Mouse (Mus musculus): ENCODE data around the gene Cptp. TPM values are rescaled to one million over a fixed set of nuclear protein-coding genes. Genes with fewer than 3 reads are reported as not detected.

Gene Cptp
- total RNA-seq (2021): 10 to 100 TPM; 29.6 to 30.8 TPM

DNA sequence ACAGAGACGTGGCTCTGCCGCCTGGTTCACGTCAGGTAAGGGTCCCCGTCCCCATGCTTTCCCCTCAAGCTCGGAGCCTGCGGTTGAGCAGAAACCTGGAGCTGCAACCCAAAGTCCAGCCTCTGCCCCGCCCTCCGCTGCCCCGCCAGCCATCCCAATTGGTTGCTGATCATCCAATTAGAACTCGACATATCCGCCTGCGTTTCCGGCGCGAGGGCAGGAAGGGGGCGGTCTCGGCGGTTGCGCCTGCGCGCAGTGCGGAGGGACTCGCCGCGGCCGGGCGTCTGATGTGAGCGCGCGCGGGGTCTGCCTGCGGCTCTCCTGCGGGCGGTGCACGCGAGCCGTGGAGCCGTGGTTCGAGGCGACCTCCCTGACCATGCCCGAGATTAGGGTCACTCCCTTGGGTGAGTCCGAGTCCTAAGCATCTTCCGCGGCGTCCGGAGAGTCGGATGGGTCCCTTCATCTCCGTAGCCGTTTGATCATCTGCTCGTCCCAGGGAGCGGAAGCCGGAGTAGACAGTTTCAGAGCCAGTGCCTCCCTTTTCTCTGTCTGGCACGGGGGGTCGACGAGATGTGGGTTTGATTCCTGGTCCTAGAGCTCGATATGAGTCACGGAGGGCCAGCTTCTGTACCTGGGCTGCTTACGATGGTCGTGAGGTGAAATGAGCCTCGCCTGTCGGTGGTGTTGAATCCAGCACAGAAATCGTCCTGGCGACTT, at the start of gene Cptp, which contains the start of gene Ints11:
Cptp (minus strand) TSS at position 124 of the 717 bp plus-strand sequence.
Ints11 (plus strand) TSS at position 230 of the 717 bp plus-strand sequence.
- DNase-seq (ENCODE audit: extremely low spot score in 1 of 2, low spot score in 2 of 2): peak; percentile 95 to 98
- intact Hi-C loops (cut with DNase I): no loop called here

DNA sequence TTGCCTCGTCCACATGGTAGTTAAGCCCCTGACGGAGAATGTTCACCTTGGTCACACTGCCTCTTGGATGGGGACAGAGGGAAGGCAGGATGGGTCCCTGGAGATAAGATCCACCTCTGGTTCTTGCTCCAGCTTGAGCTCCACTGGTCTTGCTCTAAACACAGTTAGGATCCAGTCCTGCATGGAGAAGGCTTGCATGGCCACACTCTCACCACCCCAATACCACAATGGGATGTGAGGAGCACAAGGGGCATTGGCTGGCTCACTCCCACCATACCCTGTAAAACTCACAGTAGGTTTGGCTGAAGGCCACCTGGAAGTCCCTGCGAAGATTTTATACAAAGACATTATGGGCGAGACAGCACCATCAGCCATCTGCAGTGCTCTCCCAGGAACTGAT, 39.5 kb upstream of the Cptp start:
- intact Hi-C loops (cut with DNase I): no loop called here
- DNase-seq (ENCODE audit: extremely low spot score in 1 of 2, low spot score in 2 of 2): peak in 1 of 2 experiments; percentile 17

GRCm38 (mm10) chr4:155908281-155908680, 39.0 kb upstream of the Cptp start:
- peak; percentile 1 to 25 for DNase-seq (ENCODE audit: extremely low spot score in 1 of 2, low spot score in 2 of 2)
- intact Hi-C loops (cut with DNase I): no loop called here

GRCm38 (mm10) chr4:155907003-155907402, 37.8 kb upstream of the Cptp start:
- DNase-seq (ENCODE audit: extremely low spot score in 1 of 2, low spot score in 2 of 2): peak in 1 of 2 experiments; percentile 23
- intact Hi-C loops (cut with DNase I): no loop called here

DNA sequence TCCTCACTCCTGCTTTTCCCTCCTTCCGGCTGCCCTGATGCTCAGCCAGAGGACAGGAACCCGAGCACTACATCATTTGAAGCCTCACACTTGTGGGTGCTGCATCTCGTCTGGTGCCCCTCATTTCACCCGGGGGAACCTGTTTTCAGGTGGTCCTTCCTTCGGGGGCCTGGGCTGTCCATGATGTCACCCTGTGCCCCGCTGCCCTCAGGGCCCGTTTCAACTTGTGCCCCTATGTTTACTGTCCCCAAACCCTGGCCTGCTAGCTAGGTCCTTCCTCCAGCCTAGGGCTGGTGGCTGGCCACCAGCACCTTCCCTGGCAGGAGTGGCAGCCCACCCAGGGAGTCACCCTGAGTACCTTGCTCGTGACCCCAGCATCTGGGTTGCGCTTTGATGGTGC, 36.9 kb upstream of the Cptp start:
- DNase-seq (ENCODE audit: extremely low spot score in 1 of 2, low spot score in 2 of 2): peak in 1 of 2 experiments; percentile 20
- intact Hi-C loops (cut with DNase I): no loop called here

DNA sequence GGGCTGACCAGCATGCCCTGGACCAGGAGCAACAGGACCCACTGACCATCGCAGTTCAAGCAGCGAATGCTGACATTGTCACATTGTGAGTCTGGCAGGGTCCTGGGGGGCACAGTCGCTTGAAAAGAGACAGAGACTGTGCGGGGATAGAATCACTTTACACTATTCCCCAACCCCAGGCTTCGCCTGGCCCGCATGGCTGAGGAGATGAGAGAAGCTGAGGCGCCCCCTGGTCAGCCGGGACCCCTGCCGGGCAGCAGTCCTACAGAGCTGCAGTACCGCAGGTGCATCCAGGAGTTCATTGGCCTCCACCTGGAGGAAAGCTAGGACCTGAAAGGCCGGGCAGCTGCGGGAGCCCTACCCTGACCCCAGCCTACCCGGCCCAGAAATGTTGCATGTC, 36.4 kb upstream of the Cptp start:
- peak in 1 of 2 experiments; percentile 24 for DNase-seq (ENCODE audit: extremely low spot score in 1 of 2, low spot score in 2 of 2)
- intact Hi-C loops (cut with DNase I): no loop called here

DNA sequence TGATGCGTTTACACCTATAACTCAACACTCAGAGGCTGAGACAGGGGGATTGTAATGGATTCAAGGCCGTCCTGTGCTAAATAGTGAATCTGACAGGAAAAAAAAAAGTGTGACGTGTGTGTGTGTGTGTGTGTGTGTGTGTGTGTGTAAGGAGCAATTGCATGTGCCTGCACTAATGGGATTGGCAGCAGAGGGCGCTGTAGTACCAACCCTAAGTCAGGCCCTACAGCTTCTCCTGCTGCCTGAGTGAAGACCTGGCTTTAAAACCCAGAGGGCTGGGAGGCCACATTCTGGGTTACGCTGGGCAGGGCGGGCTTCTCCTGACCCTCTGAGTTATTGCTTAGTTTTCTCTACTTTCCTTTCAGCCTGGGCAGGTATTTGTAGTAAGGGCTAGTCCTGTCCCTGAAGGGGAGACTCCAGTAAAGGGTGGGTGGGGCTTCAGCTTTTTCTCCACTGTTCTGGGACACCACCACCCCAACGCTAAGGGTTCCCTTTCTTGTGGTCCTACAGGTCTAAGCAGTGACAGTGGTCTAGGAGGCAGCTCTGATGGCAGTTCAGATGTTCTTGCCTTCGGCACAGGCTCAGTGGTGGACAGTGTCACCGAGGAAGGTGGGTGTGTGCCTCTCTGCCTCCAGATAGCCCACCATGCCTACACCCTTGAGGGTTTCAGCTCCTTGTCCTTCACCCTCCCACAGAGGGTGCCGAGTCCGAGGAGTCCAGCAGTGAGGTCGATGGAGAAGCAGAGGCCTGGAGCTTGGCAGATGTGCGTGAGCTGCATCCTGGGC, 35.3 kb upstream of the Cptp start:
- intact Hi-C loops (cut with DNase I): no loop called here
- DNase-seq (ENCODE audit: extremely low spot score in 1 of 2, low spot score in 2 of 2): peak in 1 of 2 experiments; percentile 71

DNA sequence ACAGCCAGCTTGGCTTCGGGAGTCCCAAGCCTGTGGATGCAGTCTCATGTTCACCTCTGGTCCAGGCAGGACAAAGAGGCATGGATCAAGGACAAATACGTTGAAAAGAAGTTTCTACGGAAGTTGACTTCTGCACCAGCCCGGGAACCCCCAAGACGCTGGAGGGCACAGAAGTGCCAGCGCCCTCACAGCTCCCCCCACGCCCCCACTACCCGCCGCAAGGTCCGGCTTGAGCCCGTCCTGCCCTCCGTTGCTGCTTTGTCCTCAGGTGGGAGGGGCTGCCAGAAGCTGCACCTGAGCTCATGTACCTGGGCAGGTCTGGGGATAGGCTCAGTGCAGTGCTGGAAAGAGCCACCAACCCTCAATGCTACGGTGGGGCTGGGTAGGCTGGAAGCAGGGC, 34.0 kb upstream of the Cptp start:
- peak in 1 of 2 experiments; percentile 34 for DNase-seq (ENCODE audit: extremely low spot score in 1 of 2, low spot score in 2 of 2)
- intact Hi-C loops (cut with DNase I): loop anchor here (2.0 kb wide), 1 partner anchor 40 kb away; the partner anchor contains the start of gene Ube2j2

DNA sequence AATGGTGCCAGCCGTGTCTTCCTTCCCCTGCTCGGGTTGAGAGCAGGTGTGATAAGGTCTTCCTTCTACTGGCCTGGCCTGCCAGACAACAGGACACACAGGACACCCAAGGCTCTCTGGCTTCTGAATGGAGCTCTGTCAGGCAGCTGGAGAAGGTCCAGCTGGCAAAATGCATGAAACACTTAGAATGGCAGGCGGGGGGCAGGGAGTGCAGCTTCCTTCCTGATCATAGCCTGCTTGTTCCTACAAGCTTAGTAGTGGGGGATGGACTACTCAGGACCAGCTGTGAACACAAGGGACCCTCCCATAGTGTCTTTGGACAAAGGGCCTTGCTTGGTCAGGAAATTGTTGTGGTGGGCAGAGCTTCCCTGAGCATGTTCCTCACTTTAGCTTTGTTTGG, 32.0 kb upstream of the Cptp start:
- DNase-seq (ENCODE audit: extremely low spot score in 1 of 2, low spot score in 2 of 2): peak in 1 of 2 experiments; percentile 82
- intact Hi-C loops (cut with DNase I): no loop called here

GRCm38 (mm10) chr4:155899355-155899754, 30.1 kb upstream of the Cptp start:
- intact Hi-C loops (cut with DNase I): no loop called here
- no peak for DNase-seq (ENCODE audit: extremely low spot score in 1 of 2, low spot score in 2 of 2)

- intact Hi-C loops (cut with DNase I): no loop called here
- no peak for DNase-seq (ENCODE audit: extremely low spot score in 1 of 2, low spot score in 2 of 2)
Measured at GRCm38 (mm10) chr4:155898318-155898717, 29.1 kb upstream of the Cptp start.

DNA sequence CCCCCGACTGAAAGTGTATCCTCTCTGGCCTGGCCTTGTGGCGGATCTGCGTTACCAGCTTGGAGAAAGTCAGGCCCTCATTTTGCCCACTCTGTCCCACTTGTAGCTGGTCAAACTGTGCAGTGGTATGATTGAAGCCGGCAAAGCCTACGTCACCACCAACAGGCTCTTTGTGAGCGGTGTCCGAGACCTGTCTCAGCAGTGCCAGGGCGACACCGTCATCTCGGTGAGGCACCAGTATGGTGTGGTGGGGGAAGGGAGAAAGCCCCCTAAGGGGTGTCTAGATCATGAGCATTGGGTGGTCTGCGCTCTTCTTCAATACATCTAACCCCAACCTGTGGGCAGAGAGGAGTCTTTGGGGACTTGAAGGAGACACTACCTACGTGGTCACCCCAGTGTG, 27.2 kb upstream of the Cptp start:
- intact Hi-C loops (cut with DNase I): no loop called here
- DNase-seq (ENCODE audit: extremely low spot score in 1 of 2, low spot score in 2 of 2): no peak

- no peak for DNase-seq (ENCODE audit: extremely low spot score in 1 of 2, low spot score in 2 of 2)
- intact Hi-C loops (cut with DNase I): no loop called here
Measured at GRCm38 (mm10) chr4:155895826-155896225, 26.6 kb upstream of the Cptp start.

GRCm38 (mm10) chr4:155895216-155895615, 26.0 kb upstream of the Cptp start:
- intact Hi-C loops (cut with DNase I): no loop called here
- DNase-seq (ENCODE audit: extremely low spot score in 1 of 2, low spot score in 2 of 2): peak; percentile 84 to 89

GRCm38 (mm10) chr4:155894311-155894881, 25.2 kb upstream of the Cptp start:
- intact Hi-C loops (cut with DNase I): no loop called here
- peak; percentile 67 to 88 for DNase-seq (ENCODE audit: extremely low spot score in 1 of 2, low spot score in 2 of 2)

GRCm38 (mm10) chr4:155893212-155893690, 24.0 kb upstream of the Cptp start:
- no peak for DNase-seq (ENCODE audit: extremely low spot score in 1 of 2, low spot score in 2 of 2)
- intact Hi-C loops (cut with DNase I): no loop called here

DNA sequence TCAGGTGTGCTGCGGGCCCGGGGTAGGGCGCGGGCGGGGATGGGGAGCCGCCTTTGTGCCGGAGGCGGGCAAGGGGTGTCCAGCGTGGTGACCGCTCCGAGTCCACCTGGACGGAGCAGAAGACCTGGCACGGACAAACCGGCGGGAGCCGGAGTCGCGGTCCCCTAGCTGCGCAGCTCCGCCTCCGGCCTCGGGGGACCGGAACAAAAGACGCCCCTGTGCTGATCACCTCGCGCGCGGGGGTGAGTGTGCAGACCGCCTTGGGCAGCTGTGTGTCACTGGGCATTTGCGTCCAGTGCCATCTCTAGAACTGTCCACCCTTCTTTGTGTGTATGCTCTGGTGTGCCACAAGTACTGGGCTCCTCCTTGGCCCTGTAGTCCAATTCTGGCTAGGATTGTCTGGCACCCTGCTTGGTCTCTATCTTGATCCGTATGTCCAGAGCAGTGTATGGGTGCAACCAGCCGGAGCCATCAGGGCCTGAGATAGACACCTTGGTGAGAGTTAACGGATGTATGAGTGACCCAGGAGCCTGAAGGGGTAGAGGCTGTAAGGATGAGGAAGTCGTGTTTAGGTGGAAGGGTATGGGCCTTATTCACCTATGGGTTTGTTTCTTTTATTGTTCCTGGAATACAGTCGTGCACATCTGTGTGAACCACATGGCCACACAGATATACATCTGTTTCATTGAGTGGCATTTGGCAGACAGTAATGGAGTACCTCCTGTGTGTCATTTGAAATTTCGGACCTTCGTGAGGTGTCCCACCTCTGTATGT, 23.4 kb upstream of the Cptp start:
- intact Hi-C loops (cut with DNase I): no loop called here
- peak in 1 of 2 experiments; percentile 75 for DNase-seq (ENCODE audit: extremely low spot score in 1 of 2, low spot score in 2 of 2)

DNA sequence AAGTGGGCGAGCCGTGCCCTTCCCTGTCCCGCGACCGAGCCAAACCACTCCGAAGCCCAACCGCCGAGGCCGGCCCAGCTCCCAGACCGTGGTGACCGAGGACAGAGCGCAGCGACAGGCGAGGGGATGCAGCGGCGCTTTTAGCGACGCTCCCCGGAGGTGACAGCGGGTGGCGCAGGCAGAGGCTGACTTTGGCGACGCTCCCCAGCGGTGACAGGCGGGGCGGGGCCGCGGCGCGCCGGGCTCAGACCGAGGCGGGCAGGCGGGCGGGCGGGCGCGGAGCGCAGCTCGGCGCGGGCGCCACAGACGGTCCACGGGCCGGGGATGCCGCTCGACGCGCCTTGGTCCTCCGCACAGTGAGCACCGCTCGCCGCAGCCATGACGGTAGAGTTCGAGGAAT, 22.8 kb upstream of the Cptp start:
- intact Hi-C loops (cut with DNase I): no loop called here
- peak; percentile 68 to 93 for DNase-seq (ENCODE audit: extremely low spot score in 1 of 2, low spot score in 2 of 2)

GRCm38 (mm10) chr4:155891551-155892001, 22.3 kb upstream of the Cptp start, which contains the start of the genes Pusl1 and Acap3:
Pusl1 (minus strand) TSS chr4:155891781.
Acap3 (plus strand) TSS chr4:155891822.
- intact Hi-C loops (cut with DNase I): no loop called here
- peak; percentile 94 to 99 for DNase-seq (ENCODE audit: extremely low spot score in 1 of 2, low spot score in 2 of 2)

Measured in left cerebral cortex, postnatal 10 days (tissue).